Mouse (Mus musculus): ENCODE data around the gene Lipi.

DNA sequence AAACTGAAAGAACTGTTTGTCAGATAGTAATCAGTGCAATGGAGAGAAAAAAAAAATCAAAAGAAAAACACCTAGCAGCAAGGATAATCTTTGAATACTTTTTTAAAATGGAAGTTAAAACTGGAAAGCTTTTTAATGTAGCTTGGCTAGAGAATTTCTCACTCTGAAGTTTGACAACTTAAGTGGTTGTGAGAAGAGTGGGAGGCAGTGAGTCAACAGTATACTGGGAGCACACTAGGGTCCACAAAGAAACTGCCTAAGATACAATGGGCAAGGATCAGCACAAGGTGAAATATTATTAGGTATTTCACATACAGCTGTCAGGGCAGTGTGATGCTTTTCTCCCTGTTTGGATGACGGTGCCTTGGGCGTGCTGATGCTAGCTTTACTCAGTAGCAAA, 23.0 kb downstream of the Lipi start:
- TF ChIP-seq EP300 (IDR thresholded peaks at IDR 0.05; ENCODE audit: low read depth) (no peak), CTCF (IDR thresholded peaks at IDR 0.05; ENCODE audit: low read depth) (no peak)

Measured in liver, embryonic 14.5 days (tissue).